25 mouse cellular contexts compared by ENCODE assay signal in genomic region chr7:142314600-142315285, GRCm38 (mm10). TPM values are rescaled to one million over a fixed set of nuclear protein-coding genes. Genes with fewer than 3 reads are reported as not detected.
DNase-seq lines count a peak whose midpoint lies in the region; ATAC-seq lines count a peak whose summit lies in the region.
"Had no signal": no experiment of that assay in that cellular context is flagged by ENCODE, and none has a peak within 500 bp of the region (broad histone marks: within the 10 kb centered on the region; RNA-seq: fewer than 3 reads in every experiment).

No protein-coding gene starts in this region.

- no peaks in the 10 kb centered on the region for H3K27me3 ChIP-seq in forebrain, embryonic 16.5 days (replicated peaks; ENCODE audit: control insufficient read depth, insufficient read depth, low read length)
- H3K27me3 ChIP-seq in forebrain, embryonic 10.5 days (ENCODE audit: poor library complexity, severe bottlenecking): no peaks in the 10 kb centered on the region
- H3K27me3 ChIP-seq in megakaryocyte, embryonic 14.5 days (replicated peaks): peaks cover 48% of the 10 kb centered on the region
- no peaks in the 10 kb centered on the region for H3K27me3 ChIP-seq in embryonic facial prominence, embryonic 14.5 days (replicated peaks; ENCODE audit: control insufficient read depth, insufficient read depth, low read length)
- no peaks in the 10 kb centered on the region for H3K27me3 ChIP-seq in neural tube, embryonic 14.5 days (ENCODE audit: control insufficient read depth, insufficient read depth, low read length)
- H3K27me3 ChIP-seq: embryonic facial prominence, embryonic 13.5 days; intestine, embryonic 15.5 days had no signal

- H3K27ac ChIP-seq in forebrain, embryonic 16.5 days (ENCODE audit: low read length): no peak overlapping the region
- no peak overlapping the region for H3K27ac ChIP-seq in forebrain, embryonic 10.5 days
- no peak overlapping the region for H3K27ac ChIP-seq in embryonic facial prominence, embryonic 14.5 days (replicated peaks; ENCODE audit: low read depth, low read length)
- H3K27ac ChIP-seq in neural tube, embryonic 14.5 days (ENCODE audit: low read depth, low read length): no peak overlapping the region
- H3K27ac ChIP-seq: embryonic facial prominence, embryonic 13.5 days; intestine, embryonic 15.5 days had no signal

- H3K4me1 ChIP-seq in forebrain, embryonic 16.5 days (replicated peaks; ENCODE audit: control insufficient read depth, insufficient read depth, low read length): 0 out of 2 replicates have a peak, but pooled peaks cover 3% of the 10 kb centered on the region
- peaks cover 9% of the 10 kb centered on the region for H3K4me1 ChIP-seq in forebrain, embryonic 10.5 days
- peaks cover 32% of the 10 kb centered on the region for H3K4me1 ChIP-seq in megakaryocyte, embryonic 14.5 days
- no peaks in the 10 kb centered on the region for H3K4me1 ChIP-seq in embryonic facial prominence, embryonic 14.5 days (ENCODE audit: control insufficient read depth, insufficient read depth, low read length)
- peaks cover 4% of the 10 kb centered on the region; the same call in 1 of the 2 replicates for H3K4me1 ChIP-seq in neural tube, embryonic 14.5 days (ENCODE audit: control insufficient read depth, insufficient read depth, low read length)

- no peaks in the 10 kb centered on the region for H3K36me3 ChIP-seq in forebrain, embryonic 16.5 days (ENCODE audit: control insufficient read depth, insufficient read depth)
- no peaks in the 10 kb centered on the region for H3K36me3 ChIP-seq in forebrain, embryonic 10.5 days (replicated peaks)
- no peaks in the 10 kb centered on the region for H3K36me3 ChIP-seq in megakaryocyte, embryonic 14.5 days (replicated peaks; ENCODE audit: low read length)
- H3K36me3 ChIP-seq in embryonic facial prominence, embryonic 14.5 days (ENCODE audit: control insufficient read depth, insufficient read depth, low read length): no peaks in the 10 kb centered on the region
- H3K36me3 ChIP-seq in neural tube, embryonic 14.5 days (ENCODE audit: control insufficient read depth, insufficient read depth, low read length): no peaks in the 10 kb centered on the region
- H3K36me3 ChIP-seq: embryonic facial prominence, embryonic 13.5 days; intestine, embryonic 15.5 days had no signal

- no peak for DNase-seq in forebrain, embryonic 10.5 days (ENCODE audit: extremely low spot score, low spot score)
- DNase-seq in embryonic facial prominence, embryonic 14.5 days (ENCODE audit: low spot score): peak; percentile 49
- no peak for DNase-seq in adrenal gland, postnatal 4 days (ENCODE audit: low spot score in 2 of 2)
- no peak for DNase-seq in urinary bladder, postnatal 14 days (ENCODE audit: low spot score)
- DNase-seq: adrenal gland, adult 8-10 months; cerebellum, adult 18-20 months; layer of hippocampus, postnatal 36 days; liver; liver, postnatal 0 days; lung, postnatal 14 days; right cerebral cortex, postnatal 25 days had no signal

- no peak overlapping the region for H3K4me2 ChIP-seq in forebrain, embryonic 16.5 days (ENCODE audit: low read length)
- no peak overlapping the region for H3K4me2 ChIP-seq in embryonic facial prominence, embryonic 14.5 days (ENCODE audit: low read depth, low read length)
- H3K4me2 ChIP-seq in neural tube, embryonic 14.5 days (ENCODE audit: low read depth, low read length): no peak overlapping the region
- H3K4me2 ChIP-seq: embryonic facial prominence, embryonic 13.5 days; heart, embryonic 11.5 days; intestine, embryonic 15.5 days had no signal

- H3K4me3 ChIP-seq in forebrain, embryonic 16.5 days (replicated peaks; ENCODE audit: low read length): no peak overlapping the region
- no peak overlapping the region for H3K4me3 ChIP-seq in forebrain, embryonic 10.5 days
- H3K4me3 ChIP-seq in megakaryocyte, embryonic 14.5 days (replicated peaks): peak overlapping the region; percentile 1
- H3K4me3 ChIP-seq in embryonic facial prominence, embryonic 14.5 days (ENCODE audit: low read depth, low read length): no peak overlapping the region
- no peak overlapping the region for H3K4me3 ChIP-seq in neural tube, embryonic 14.5 days (ENCODE audit: low read depth, low read length)
- H3K4me3 ChIP-seq: embryonic facial prominence, embryonic 13.5 days; intestine, embryonic 15.5 days had no signal

- WGBS in forebrain, embryonic 16.5 days: 46% methylated on average over 5 of the region's 5 CpGs
- WGBS in forebrain, embryonic 10.5 days: 60% methylated on average over 5 of the region's 5 CpGs
- WGBS in embryonic facial prominence, embryonic 14.5 days: 49% methylated on average over 5 of the region's 5 CpGs
- WGBS in neural tube, embryonic 14.5 days: 26% methylated on average over 5 of the region's 5 CpGs

- 0 out of 2 replicates have a peak overlapping the region, but pooled peaks have one; percentile 0 for H3K9ac ChIP-seq in forebrain, embryonic 16.5 days (replicated peaks; ENCODE audit: low read depth, low read length)
- no peak overlapping the region for H3K9ac ChIP-seq in embryonic facial prominence, embryonic 14.5 days (ENCODE audit: low read depth, low read length)
- H3K9ac ChIP-seq in neural tube, embryonic 14.5 days (replicated peaks; ENCODE audit: low read depth, low read length): no peak overlapping the region
- H3K9ac ChIP-seq: embryonic facial prominence, embryonic 13.5 days; intestine, embryonic 15.5 days; liver, postnatal 0 days had no signal

- no peaks in the 10 kb centered on the region for H3K9me3 ChIP-seq in forebrain, embryonic 16.5 days (ENCODE audit: control insufficient read depth, low read length)
- H3K9me3 ChIP-seq in forebrain, embryonic 10.5 days: no peaks in the 10 kb centered on the region
- 0 out of 2 replicates have a peak, but pooled peaks cover 1% of the 10 kb centered on the region for H3K9me3 ChIP-seq in megakaryocyte, embryonic 14.5 days
- H3K9me3 ChIP-seq in embryonic facial prominence, embryonic 14.5 days (ENCODE audit: control insufficient read depth, low read length): no peaks in the 10 kb centered on the region
- no peaks in the 10 kb centered on the region for H3K9me3 ChIP-seq in neural tube, embryonic 14.5 days (ENCODE audit: control insufficient read depth, low read length)
- H3K9me3 ChIP-seq: embryonic facial prominence, embryonic 13.5 days; intestine, embryonic 15.5 days had no signal

- 0 out of 2 replicates have a peak, but pooled peaks have one; percentile 26 for ATAC-seq in forebrain, embryonic 16.5 days
- ATAC-seq in megakaryocyte, adult 5-6 weeks (ENCODE audit: poor library complexity, severe bottlenecking): no peak
- ATAC-seq in embryonic facial prominence, embryonic 14.5 days (ENCODE audit: low read depth): no peak
- peak; percentile 76 for ATAC-seq in neural tube, embryonic 14.5 days (ENCODE audit: low read depth)
- ATAC-seq: intestine, embryonic 15.5 days; liver, postnatal 0 days had no signal

RNA-seq across cellular contexts. Expression of gene Krtap5-4, which starts 11.4 kb away (rescaled TPM):
- polyA plus RNA-seq in forebrain, embryonic 16.5 days (2015; fragmentation: Nextera tagmentation; extraction: Ambion mirVana): not detected in 2 replicates
- polyA plus RNA-seq in forebrain, embryonic 10.5 days (2016; fragmentation: Nextera tagmentation; extraction: Ambion mirVana): not detected in 2 replicates
- polyA plus RNA-seq in megakaryocyte, embryonic 14.5 days (2012; ENCODE audit: insufficient read depth, low replicate concordance): not detected in 2 replicates
- total RNA-seq in megakaryocyte, adult 5-6 weeks (2015): not detected in 2 replicates
- total RNA-seq in megakaryocyte, adult 5-6 weeks (2017): not detected in 2 replicates
- polyA plus RNA-seq in embryonic facial prominence, embryonic 14.5 days (2014; fragmentation: Nextera tagmentation; extraction: Ambion mirVana): not detected in 2 replicates
- not detected in 2 replicates for polyA plus RNA-seq in neural tube, embryonic 14.5 days (2014; fragmentation: Nextera tagmentation; extraction: Ambion mirVana)
- not detected for total RNA-seq in adrenal gland, postnatal 4 days (2021)
- total RNA-seq: adrenal gland, adult 8-10 months; common myeloid progenitor, adult 5-6 weeks; gastrocnemius, adult 8-10 months; heart, postnatal 25 days; layer of hippocampus, postnatal 36 days; left cerebral cortex, postnatal 36 days had no signal
- polyA plus RNA-seq: embryonic facial prominence, embryonic 13.5 days; intestine, embryonic 15.5 days; kidney, embryonic 14.5 days; large intestine, adult 2 months; liver, postnatal 0 days; neural tube, embryonic 11.5 days had no signal

RNA-seq across cellular contexts. Expression of gene Krtap5-1, which starts 17.8 kb away (rescaled TPM):
- polyA plus RNA-seq in forebrain, embryonic 16.5 days (2015; fragmentation: Nextera tagmentation; extraction: Ambion mirVana): not detected in 2 replicates
- polyA plus RNA-seq in forebrain, embryonic 10.5 days (2016; fragmentation: Nextera tagmentation; extraction: Ambion mirVana): not detected in 2 replicates
- polyA plus RNA-seq in megakaryocyte, embryonic 14.5 days (2012; ENCODE audit: insufficient read depth, low replicate concordance): not detected in 2 replicates
- total RNA-seq in megakaryocyte, adult 5-6 weeks (2015): not detected in 2 replicates
- total RNA-seq in megakaryocyte, adult 5-6 weeks (2017): not detected in 2 replicates
- polyA plus RNA-seq in embryonic facial prominence, embryonic 14.5 days (2014; fragmentation: Nextera tagmentation; extraction: Ambion mirVana): not detected in 2 replicates
- polyA plus RNA-seq in neural tube, embryonic 14.5 days (2014; fragmentation: Nextera tagmentation; extraction: Ambion mirVana): not detected in 2 replicates
- not detected for total RNA-seq in adrenal gland, postnatal 4 days (2021)
- total RNA-seq: adrenal gland, adult 8-10 months; common myeloid progenitor, adult 5-6 weeks; gastrocnemius, adult 8-10 months; heart, postnatal 25 days; layer of hippocampus, postnatal 36 days; left cerebral cortex, postnatal 36 days had no signal
- polyA plus RNA-seq: embryonic facial prominence, embryonic 13.5 days; heart, embryonic 11.5 days; intestine, embryonic 15.5 days; kidney, embryonic 14.5 days; large intestine, adult 2 months; liver, postnatal 0 days; neural tube, embryonic 11.5 days had no signal

RNA-seq across cellular contexts. Expression of gene Gm4559, which starts 40.6 kb away (rescaled TPM):
- not detected in 2 replicates for polyA plus RNA-seq in forebrain, embryonic 16.5 days (2015; fragmentation: Nextera tagmentation; extraction: Ambion mirVana)
- not detected in 2 replicates for polyA plus RNA-seq in forebrain, embryonic 10.5 days (2016; fragmentation: Nextera tagmentation; extraction: Ambion mirVana)
- not detected in 2 replicates for polyA plus RNA-seq in megakaryocyte, embryonic 14.5 days (2012; ENCODE audit: insufficient read depth, low replicate concordance)
- not detected in 2 replicates for total RNA-seq in megakaryocyte, adult 5-6 weeks (2015)
- total RNA-seq in megakaryocyte, adult 5-6 weeks (2017): not detected in 2 replicates
- polyA plus RNA-seq in embryonic facial prominence, embryonic 14.5 days (2014; fragmentation: Nextera tagmentation; extraction: Ambion mirVana): not detected in 2 replicates
- polyA plus RNA-seq in neural tube, embryonic 14.5 days (2014; fragmentation: Nextera tagmentation; extraction: Ambion mirVana): not detected in 2 replicates
- total RNA-seq in adrenal gland, postnatal 4 days (2021): not detected
- total RNA-seq: adrenal gland, adult 8-10 months; common myeloid progenitor, adult 5-6 weeks; gastrocnemius, adult 8-10 months; heart, postnatal 25 days; layer of hippocampus, postnatal 36 days; left cerebral cortex, postnatal 36 days had no signal
- polyA plus RNA-seq: embryonic facial prominence, embryonic 13.5 days; heart, embryonic 11.5 days; intestine, embryonic 15.5 days; kidney, embryonic 14.5 days; large intestine, adult 2 months; liver, postnatal 0 days; neural tube, embryonic 11.5 days had no signal

RNA-seq across cellular contexts. Expression of gene Gm2431, which starts 56.6 kb away (rescaled TPM):
- polyA plus RNA-seq in forebrain, embryonic 16.5 days (2015; fragmentation: Nextera tagmentation; extraction: Ambion mirVana): not detected in 2 replicates
- not detected in 2 replicates for polyA plus RNA-seq in forebrain, embryonic 10.5 days (2016; fragmentation: Nextera tagmentation; extraction: Ambion mirVana)
- polyA plus RNA-seq in megakaryocyte, embryonic 14.5 days (2012; ENCODE audit: insufficient read depth, low replicate concordance): not detected in 2 replicates
- total RNA-seq in megakaryocyte, adult 5-6 weeks (2015): not detected in 2 replicates
- not detected in 2 replicates for total RNA-seq in megakaryocyte, adult 5-6 weeks (2017)
- polyA plus RNA-seq in embryonic facial prominence, embryonic 14.5 days (2014; fragmentation: Nextera tagmentation; extraction: Ambion mirVana): not detected in 2 replicates
- not detected in 2 replicates for polyA plus RNA-seq in neural tube, embryonic 14.5 days (2014; fragmentation: Nextera tagmentation; extraction: Ambion mirVana)
- not detected for total RNA-seq in adrenal gland, postnatal 4 days (2021)
- total RNA-seq: adrenal gland, adult 8-10 months; common myeloid progenitor, adult 5-6 weeks; gastrocnemius, adult 8-10 months; heart, postnatal 25 days; layer of hippocampus, postnatal 36 days; left cerebral cortex, postnatal 36 days had no signal
- polyA plus RNA-seq: embryonic facial prominence, embryonic 13.5 days; heart, embryonic 11.5 days; intestine, embryonic 15.5 days; kidney, embryonic 14.5 days; large intestine, adult 2 months; liver, postnatal 0 days; neural tube, embryonic 11.5 days had no signal

RNA-seq across cellular contexts. Expression of gene Ifitm10, which starts 58.8 kb away (rescaled TPM):
- 2.6 and 3.8 TPM in 2 replicates for polyA plus RNA-seq in forebrain, embryonic 16.5 days (2015; fragmentation: Nextera tagmentation; extraction: Ambion mirVana)
- polyA plus RNA-seq in forebrain, embryonic 10.5 days (2016; fragmentation: Nextera tagmentation; extraction: Ambion mirVana): 0.51 and 1.00 TPM in 2 replicates
- polyA plus RNA-seq in megakaryocyte, embryonic 14.5 days (2012; ENCODE audit: insufficient read depth, low replicate concordance): 3.4 and 19.5 TPM in 2 replicates
- 2.1 and 3.6 TPM in 2 replicates for total RNA-seq in megakaryocyte, adult 5-6 weeks (2015)
- 0.48 and 1.4 TPM in 2 replicates for total RNA-seq in megakaryocyte, adult 5-6 weeks (2017)
- 3.0 and 3.3 TPM in 2 replicates for polyA plus RNA-seq in embryonic facial prominence, embryonic 14.5 days (2014; fragmentation: Nextera tagmentation; extraction: Ambion mirVana)
- polyA plus RNA-seq in neural tube, embryonic 14.5 days (2014; fragmentation: Nextera tagmentation; extraction: Ambion mirVana): 6.0 and 11.2 TPM in 2 replicates
- 1 to 10 TPM; 5.1 to 6.2 TPM for total RNA-seq in adrenal gland, postnatal 4 days (2021)
- total RNA-seq: common myeloid progenitor, adult 5-6 weeks had no signal
- polyA plus RNA-seq: neural tube, embryonic 11.5 days had no signal

Comparison
In these comparisons a context has a peak if more than half of its experiments do, and no peak if none do; other contexts are left out.
1. ATAC-seq: peak in forebrain, embryonic 16.5 days (single experiment) and neural tube, embryonic 14.5 days (single experiment); none in megakaryocyte, adult 5-6 weeks (single experiment) and embryonic facial prominence, embryonic 14.5 days (single experiment).